Mouse (Mus musculus): ENCODE measurements at regions not wholly inside any gene's neighbourhood (a gene's known extent, or its start where the extent isn't known, plus 50 kb on each side); places are given as distances from the start of the nearest gene placed in this dataset.

DNA sequence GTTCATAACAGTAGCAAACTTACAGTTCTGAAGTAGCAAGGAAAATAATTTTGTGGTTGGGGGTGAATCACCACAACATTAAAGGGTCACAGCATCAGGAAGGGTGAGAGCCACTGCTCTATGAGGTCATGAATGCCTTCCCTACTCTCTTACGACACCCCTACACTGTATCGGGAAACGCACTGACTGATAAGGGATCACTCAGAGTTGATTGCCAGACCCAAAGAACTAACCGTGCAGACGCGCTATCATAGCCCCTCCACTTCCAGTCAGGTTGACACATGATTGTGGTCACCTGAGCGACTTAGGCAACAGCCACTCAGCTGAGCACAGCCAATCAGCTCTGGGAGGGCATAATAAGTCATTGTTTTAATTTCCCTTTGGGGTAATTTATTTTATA, 220.7 kb upstream of the Hes1 start:
- H3K9me3 ChIP-seq (ENCODE audit: control insufficient read depth, low read depth, low read length): no peaks in the 10 kb centered on the region
- 73% methylated on average over 7 of the region's 7 CpGs for WGBS
- no peak for ATAC-seq (ENCODE audit: insufficient number of reproducible peaks, insufficient read depth, low FRiP score, low read depth)
- H3K9ac ChIP-seq (replicated peaks; ENCODE audit: low read depth, low read length): no peak overlapping the region
- H3K27ac ChIP-seq (ENCODE audit: low read length): no peak overlapping the region
- H3K36me3 ChIP-seq (ENCODE audit: control insufficient read depth, insufficient read depth, low read length): no peaks in the 10 kb centered on the region
- no peak overlapping the region for H3K4me3 ChIP-seq (ENCODE audit: low read depth, low read length)
- H3K4me2 ChIP-seq (replicated peaks; ENCODE audit: low read depth, low read length): no peak overlapping the region
- H3K27me3 ChIP-seq (ENCODE audit: control insufficient read depth, insufficient read depth, low read length): no peaks in the 10 kb centered on the region
- H3K4me1 ChIP-seq (ENCODE audit: control insufficient read depth, insufficient read depth, low read length): peaks cover 11% of the 10 kb centered on the region

DNA sequence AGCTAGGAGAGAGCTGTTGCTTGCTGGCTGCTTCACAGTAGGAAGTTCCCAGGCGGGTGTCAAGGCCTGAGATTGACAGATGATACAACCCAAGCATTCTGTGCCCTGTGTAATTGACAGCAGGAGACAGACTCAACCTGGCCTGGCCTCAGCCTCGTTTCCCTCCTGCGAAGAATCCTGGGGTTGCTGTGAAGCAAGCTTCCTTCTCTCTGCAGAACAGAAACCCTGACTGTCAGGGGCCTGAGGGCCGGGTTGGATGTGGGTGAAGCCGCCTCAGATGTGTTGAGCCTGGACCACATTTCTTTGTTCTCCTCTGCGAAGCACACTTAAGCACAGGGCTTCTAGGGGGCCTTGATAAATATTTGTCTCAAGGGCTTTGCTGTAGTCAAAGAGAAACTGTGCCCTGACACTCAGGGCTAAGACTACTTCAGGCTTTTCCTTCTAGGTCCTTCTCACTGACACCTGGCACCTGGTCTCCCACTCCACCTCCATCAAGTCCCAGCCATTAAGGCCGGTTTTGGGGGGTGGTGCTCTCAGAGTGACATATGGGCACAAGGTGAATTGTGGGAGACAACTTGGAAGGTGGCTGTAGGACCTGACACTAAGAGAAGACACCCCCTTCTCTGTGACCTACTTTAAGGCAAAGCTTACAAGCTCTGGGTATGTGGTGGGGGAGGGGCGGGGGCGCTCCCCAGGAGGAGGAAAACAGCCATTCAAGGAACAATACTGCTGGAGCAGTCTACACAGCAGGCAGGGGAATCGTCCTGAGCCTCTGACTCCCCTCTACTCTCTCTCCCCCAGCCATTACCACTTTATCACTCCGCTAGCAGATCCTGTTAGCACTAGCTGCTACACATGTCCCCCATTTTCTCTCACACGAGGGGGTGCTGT, 219.2 kb upstream of the Hes1 start:
- no peak overlapping the region for H3K9ac ChIP-seq (replicated peaks; ENCODE audit: low read depth, low read length)

DNA sequence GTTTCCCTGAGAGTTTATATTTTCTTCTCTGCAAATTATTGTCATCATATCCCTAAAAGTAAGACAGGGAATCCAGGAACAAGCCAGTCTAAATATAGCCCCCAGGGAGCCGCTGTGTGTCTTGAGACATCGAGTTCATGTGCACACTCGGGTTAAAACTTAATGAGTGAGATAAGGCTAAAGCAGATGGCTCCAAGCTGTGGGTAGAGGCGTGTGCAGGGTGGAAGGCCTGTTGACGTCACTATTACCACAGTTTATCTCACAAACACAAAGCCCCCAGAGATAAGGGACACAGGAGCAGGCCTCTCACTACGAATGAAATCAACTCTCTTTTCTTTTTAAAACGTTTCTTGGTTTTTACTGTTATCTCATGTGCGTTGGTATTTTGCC, 218.6 kb upstream of the Hes1 start:
- Histone ChIP-seq H3K4me3 (ENCODE audit: low read depth, low read length) (no peak overlapping the region), H3K27ac (ENCODE audit: low read length) (0 out of 2 replicates have a peak overlapping the region, but pooled peaks have one; percentile 15), H3K9me3 (ENCODE audit: control insufficient read depth, low read depth, low read length) (no peaks in the 10 kb centered on the region), H3K4me1 (ENCODE audit: control insufficient read depth, insufficient read depth, low read length) (peaks cover 7% of the 10 kb centered on the region), H3K36me3 (ENCODE audit: control insufficient read depth, insufficient read depth, low read length) (no peaks in the 10 kb centered on the region), H3K4me2 (replicated peaks; ENCODE audit: low read depth, low read length) (no peak overlapping the region), H3K9ac (replicated peaks; ENCODE audit: low read depth, low read length) (no peak overlapping the region), H3K27me3 (ENCODE audit: control insufficient read depth, insufficient read depth, low read length) (no peaks in the 10 kb centered on the region)
- no peak; the same call in 1 of the 2 replicates for ATAC-seq (ENCODE audit: insufficient number of reproducible peaks, insufficient read depth, low FRiP score, low read depth)
- 44% methylated on average over 8 of the region's 8 CpGs for WGBS

More for the DNA sequence above, 219.2 kb upstream of the Hes1 start:
- WGBS: 30% methylated on average over 11 of the region's 12 CpGs
- Histone ChIP-seq H3K9me3 (ENCODE audit: control insufficient read depth, low read depth, low read length) (no peaks in the 10 kb centered on the region), H3K27ac (ENCODE audit: low read length) (0 out of 2 replicates have a peak overlapping the region, but pooled peaks have one; percentile 15), H3K36me3 (ENCODE audit: control insufficient read depth, insufficient read depth, low read length) (no peaks in the 10 kb centered on the region), H3K4me1 (ENCODE audit: control insufficient read depth, insufficient read depth, low read length) (peaks cover 7% of the 10 kb centered on the region), H3K4me2 (replicated peaks; ENCODE audit: low read depth, low read length) (no peak overlapping the region), H3K27me3 (ENCODE audit: control insufficient read depth, insufficient read depth, low read length) (no peaks in the 10 kb centered on the region), H3K4me3 (ENCODE audit: low read depth, low read length) (no peak overlapping the region)
- ATAC-seq (ENCODE audit: insufficient number of reproducible peaks, insufficient read depth, low FRiP score, low read depth): peak; percentile 20; the same call in 1 of the 2 replicates

DNA sequence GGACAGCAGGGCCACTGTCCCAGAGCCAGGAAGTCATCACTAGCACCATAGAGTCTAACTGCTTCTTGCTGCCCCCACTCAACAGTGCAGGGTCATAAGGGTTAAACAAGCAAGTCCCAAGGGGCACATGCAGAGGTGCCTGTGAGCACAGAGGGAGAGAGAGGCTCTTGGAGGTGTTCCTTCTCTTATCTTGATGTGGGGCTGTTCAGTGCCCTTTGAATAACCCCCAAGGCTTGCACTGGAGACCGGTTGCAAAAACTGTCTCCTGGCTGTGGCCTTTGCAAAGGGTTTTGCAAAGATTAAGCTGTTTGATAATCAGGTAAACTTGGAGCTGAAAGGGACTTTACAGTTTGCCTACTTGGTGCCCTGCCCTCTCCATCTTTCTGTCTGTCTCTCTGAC, 217.1 kb upstream of the Hes1 start:
- H3K9me3 ChIP-seq (ENCODE audit: control insufficient read depth, low read depth, low read length): no peaks in the 10 kb centered on the region
- 13% methylated on average over 1 of the region's 1 CpGs for WGBS

DNA sequence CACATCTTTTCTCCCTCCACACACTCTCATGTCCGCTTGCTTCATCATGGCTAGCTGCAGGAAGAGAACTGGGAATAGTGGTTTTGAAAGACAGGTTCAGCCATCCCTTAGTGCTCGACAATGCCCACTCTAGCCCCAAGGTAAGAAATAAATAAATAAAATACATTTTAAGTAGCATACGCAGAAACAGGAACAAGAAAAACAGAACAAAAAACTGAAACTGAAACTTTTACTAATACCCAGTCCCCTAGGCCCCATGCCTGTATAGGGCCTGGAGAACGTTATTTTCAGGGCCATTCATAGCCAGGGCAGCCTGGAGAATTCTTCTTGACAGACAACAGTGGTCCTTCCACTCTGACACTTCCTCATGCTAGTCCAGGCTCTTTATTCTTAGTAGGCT, 216.4 kb upstream of the Hes1 start:
- Histone ChIP-seq H3K4me3 (ENCODE audit: low read depth, low read length) (no peak overlapping the region), H3K9me3 (ENCODE audit: control insufficient read depth, low read depth, low read length) (no peaks in the 10 kb centered on the region), H3K4me2 (replicated peaks; ENCODE audit: low read depth, low read length) (no peak overlapping the region), H3K27ac (ENCODE audit: low read length) (peak overlapping the region; percentile 10; the same call in 1 of the 2 replicates), H3K4me1 (ENCODE audit: control insufficient read depth, insufficient read depth, low read length) (peaks cover 7% of the 10 kb centered on the region), H3K9ac (replicated peaks; ENCODE audit: low read depth, low read length) (no peak overlapping the region), H3K27me3 (ENCODE audit: control insufficient read depth, insufficient read depth, low read length) (no peaks in the 10 kb centered on the region), H3K36me3 (ENCODE audit: control insufficient read depth, insufficient read depth, low read length) (no peaks in the 10 kb centered on the region)
- WGBS: 75% methylated on average over 4 of the region's 4 CpGs
- ATAC-seq (ENCODE audit: insufficient number of reproducible peaks, insufficient read depth, low FRiP score, low read depth): no peak

More for the DNA sequence above, 217.1 kb upstream of the Hes1 start:
- Histone ChIP-seq H3K9ac (replicated peaks; ENCODE audit: low read depth, low read length) (no peak overlapping the region), H3K36me3 (ENCODE audit: control insufficient read depth, insufficient read depth, low read length) (no peaks in the 10 kb centered on the region), H3K27ac (ENCODE audit: low read length) (no peak overlapping the region), H3K4me2 (replicated peaks; ENCODE audit: low read depth, low read length) (no peak overlapping the region), H3K4me3 (ENCODE audit: low read depth, low read length) (no peak overlapping the region), H3K4me1 (ENCODE audit: control insufficient read depth, insufficient read depth, low read length) (peaks cover 7% of the 10 kb centered on the region), H3K27me3 (ENCODE audit: control insufficient read depth, insufficient read depth, low read length) (no peaks in the 10 kb centered on the region)
- no peak for ATAC-seq (ENCODE audit: insufficient number of reproducible peaks, insufficient read depth, low FRiP score, low read depth)

DNA sequence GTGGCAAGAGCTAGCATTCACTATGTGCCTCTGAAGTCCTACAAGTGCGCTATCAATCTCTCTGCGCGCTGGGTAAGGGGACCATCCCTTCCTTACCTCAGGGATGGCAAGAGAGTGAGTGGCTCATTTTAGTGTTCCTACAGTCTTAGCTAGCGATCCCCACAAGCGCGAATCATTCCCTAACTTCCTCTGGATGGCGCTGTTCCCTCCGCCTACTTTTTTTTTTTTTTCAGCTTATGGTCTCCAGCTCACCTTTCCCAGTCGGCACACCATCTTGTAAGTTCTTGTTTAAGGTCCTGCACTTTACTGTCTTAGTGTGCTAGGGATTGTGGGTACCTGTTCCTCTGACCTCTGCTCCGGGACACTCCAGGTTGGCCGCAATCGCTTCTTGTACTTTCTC, 215.7 kb upstream of the Hes1 start:
- H3K9ac ChIP-seq (replicated peaks; ENCODE audit: low read depth, low read length): no peak overlapping the region
- 84% methylated on average over 12 of the region's 12 CpGs for WGBS
- ATAC-seq (ENCODE audit: insufficient number of reproducible peaks, insufficient read depth, low FRiP score, low read depth): no peak
- no peaks in the 10 kb centered on the region for H3K9me3 ChIP-seq (ENCODE audit: control insufficient read depth, low read depth, low read length)
- H3K27ac ChIP-seq (ENCODE audit: low read length): no peak overlapping the region
- H3K27me3 ChIP-seq (ENCODE audit: control insufficient read depth, insufficient read depth, low read length): no peaks in the 10 kb centered on the region
- H3K4me3 ChIP-seq (ENCODE audit: low read depth, low read length): no peak overlapping the region
- H3K4me1 ChIP-seq (ENCODE audit: control insufficient read depth, insufficient read depth, low read length): peaks cover 7% of the 10 kb centered on the region
- H3K36me3 ChIP-seq (ENCODE audit: control insufficient read depth, insufficient read depth, low read length): no peaks in the 10 kb centered on the region
- H3K4me2 ChIP-seq (replicated peaks; ENCODE audit: low read depth, low read length): no peak overlapping the region

DNA sequence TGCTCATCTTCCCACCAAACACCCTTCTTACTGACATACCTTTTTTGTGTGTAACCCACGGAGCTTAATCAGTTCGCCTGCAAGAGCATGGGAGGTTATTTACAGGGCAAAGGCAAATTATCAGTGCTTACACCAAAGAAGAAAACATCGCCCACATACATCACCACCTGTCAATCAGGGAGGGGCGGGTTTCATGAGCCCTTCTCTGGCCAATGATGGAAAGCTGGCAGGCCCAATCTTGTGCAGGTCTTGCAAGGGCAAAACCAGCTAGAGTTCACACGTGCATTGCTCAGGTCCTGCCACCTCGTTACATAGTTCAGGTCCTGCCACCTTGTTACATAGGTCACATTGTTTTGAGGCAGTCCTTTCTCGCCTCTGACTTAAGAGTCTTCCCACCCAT, 214.7 kb upstream of the Hes1 start:
- Histone ChIP-seq H3K9ac (replicated peaks; ENCODE audit: low read depth, low read length) (no peak overlapping the region), H3K27me3 (ENCODE audit: control insufficient read depth, insufficient read depth, low read length) (no peaks in the 10 kb centered on the region)
- WGBS: 70% methylated on average over 7 of the region's 7 CpGs

DNA sequence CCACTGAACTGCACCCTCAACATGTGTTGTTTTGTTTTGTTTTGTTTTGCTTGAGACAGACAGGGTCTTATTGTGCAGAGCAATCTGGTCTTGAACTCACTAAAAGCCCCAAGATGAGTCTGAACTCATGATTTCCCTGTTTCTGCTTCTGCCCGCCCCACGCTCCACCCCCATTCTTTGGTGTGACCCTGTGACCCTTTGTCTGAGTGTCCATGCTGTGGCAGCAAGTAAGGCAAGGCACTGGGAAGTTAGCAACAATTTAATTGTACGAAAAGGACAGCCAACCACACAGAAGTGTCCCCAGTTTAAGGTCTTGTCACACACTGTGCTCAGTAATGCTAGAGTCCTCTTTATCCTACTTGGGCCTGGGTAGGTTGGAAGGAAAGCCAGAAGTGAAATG, 213.6 kb upstream of the Hes1 start:
- H3K9me3 ChIP-seq (ENCODE audit: control insufficient read depth, low read depth, low read length): no peaks in the 10 kb centered on the region
- no peak overlapping the region for H3K4me2 ChIP-seq (replicated peaks; ENCODE audit: low read depth, low read length)
- H3K4me3 ChIP-seq (ENCODE audit: low read depth, low read length): no peak overlapping the region
- no peaks in the 10 kb centered on the region; the same call in 1 of the 2 replicates for H3K4me1 ChIP-seq (ENCODE audit: control insufficient read depth, insufficient read depth, low read length)
- H3K9ac ChIP-seq (replicated peaks; ENCODE audit: low read depth, low read length): no peak overlapping the region
- H3K27ac ChIP-seq (ENCODE audit: low read length): no peak overlapping the region
- H3K36me3 ChIP-seq (ENCODE audit: control insufficient read depth, insufficient read depth, low read length): no peaks in the 10 kb centered on the region
- ATAC-seq (ENCODE audit: insufficient number of reproducible peaks, insufficient read depth, low FRiP score, low read depth): no peak
- WGBS: 74% methylated on average over 3 of the region's 3 CpGs
- H3K27me3 ChIP-seq (ENCODE audit: control insufficient read depth, insufficient read depth, low read length): no peaks in the 10 kb centered on the region

More for the DNA sequence above, 214.7 kb upstream of the Hes1 start:
- Histone ChIP-seq H3K4me3 (ENCODE audit: low read depth, low read length) (no peak overlapping the region), H3K9me3 (ENCODE audit: control insufficient read depth, low read depth, low read length) (no peaks in the 10 kb centered on the region), H3K27ac (ENCODE audit: low read length) (no peak overlapping the region), H3K4me2 (replicated peaks; ENCODE audit: low read depth, low read length) (no peak overlapping the region), H3K36me3 (ENCODE audit: control insufficient read depth, insufficient read depth, low read length) (no peaks in the 10 kb centered on the region), H3K4me1 (ENCODE audit: control insufficient read depth, insufficient read depth, low read length) (peaks cover 7% of the 10 kb centered on the region)
- ATAC-seq (ENCODE audit: insufficient number of reproducible peaks, insufficient read depth, low FRiP score, low read depth): no peak

Data from stomach, embryonic 14.5 days (tissue).